Mouse (Mus musculus) lung, postnatal 0 days (tissue): Measurements from ENCODE around the gene Ces2h.

Source experiments
- CTCF ChIP-seq: IDR thresholded peaks from 2 replicates; pipeline ENCODE4 v1.5.1; 2016; ENCODE audit warnings: antibody characterized with exemption, mild to moderate bottlenecking
- EP300 ChIP-seq: IDR thresholded peaks from 2 replicates; pipeline ENCODE4 v1.6.1; 2016; ENCODE audit warnings: antibody characterized with exemption, mild to moderate bottlenecking, control low read depth

- TF ChIP-seq CTCF (peak; percentile 46), EP300 (no peak)
Observed at GRCm38 (mm10) chr8:105025050-105025449, 24.4 kb downstream of the Ces2h start.
